Mouse (Mus musculus): Measurements from ENCODE around the gene Preb. TPM values are rescaled to one million over a fixed set of nuclear protein-coding genes. Genes with fewer than 3 reads are reported as not detected.

The Preb gene
- polyA plus RNA-seq (2015; fragmentation: Nextera tagmentation; extraction: Ambion mirVana) = 125 and 130 TPM in 2 replicates

GRCm38 (mm10) chr5:30959966-30960501, at the start of gene Preb:
Gene Preb (minus strand): TSS chr5:30960361.
- Histone ChIP-seq H3K9ac (peak within 1 kb of the TSS; percentile 70), H3K4me3 (replicated peaks) (peak within 1 kb of the TSS; percentile 85), H3K9me3 (replicated peaks) (no peaks in the 10 kb centered on the region), H3K27me3 (no peaks in the 10 kb centered on the region), H3K4me2 (replicated peaks) (peak within 1 kb of the TSS; percentile 74), H3K4me1 (peaks cover 21% of the 10 kb centered on the region), H3K36me3 (peaks cover 28% of the 10 kb centered on the region), H3K27ac (replicated peaks) (peak within 1 kb of the TSS; percentile 91)
- ATAC-seq (ENCODE audit: insufficient number of reproducible peaks, low FRiP score, low TSS enrichment, low read depth) = peak; percentile 96
- WGBS = under 1% methylated on average over 56 of the region's 56 CpGs

GRCm38 (mm10) chr5:31004184-31004583, 44.0 kb upstream of the Preb start:
- peak; percentile 36; the same call in 1 of the 2 replicates for ATAC-seq (ENCODE audit: insufficient number of reproducible peaks, low FRiP score, low TSS enrichment, low read depth)
- 1% methylated on average over 5 of the region's 5 CpGs for WGBS

GRCm38 (mm10) chr5:31001560-31001959, 41.4 kb upstream of the Preb start:
- Histone ChIP-seq H3K4me3 (replicated peaks) (no peak overlapping the region), H3K36me3 (no peaks in the 10 kb centered on the region), H3K9me3 (replicated peaks) (no peaks in the 10 kb centered on the region), H3K27me3 (no peaks in the 10 kb centered on the region), H3K9ac (no peak overlapping the region), H3K27ac (replicated peaks) (no peak overlapping the region), H3K4me2 (replicated peaks) (no peak overlapping the region), H3K4me1 (0 out of 2 replicates have a peak, but pooled peaks cover 3% of the 10 kb centered on the region)
- 80% methylated on average over 4 of the region's 4 CpGs for WGBS
- no peak for ATAC-seq (ENCODE audit: insufficient number of reproducible peaks, low FRiP score, low TSS enrichment, low read depth)

More at GRCm38 (mm10) chr5:31004184-31004583, 44.0 kb upstream of the Preb start:
- Histone ChIP-seq H3K27me3 (no peaks in the 10 kb centered on the region), H3K4me1 (0 out of 2 replicates have a peak, but pooled peaks cover 3% of the 10 kb centered on the region), H3K9ac (no peak overlapping the region; the same call in 1 of the 2 replicates), H3K4me3 (replicated peaks) (no peak overlapping the region), H3K4me2 (replicated peaks) (no peak overlapping the region), H3K9me3 (replicated peaks) (no peaks in the 10 kb centered on the region), H3K27ac (replicated peaks) (no peak overlapping the region), H3K36me3 (no peaks in the 10 kb centered on the region)

- Histone ChIP-seq H3K4me3 (replicated peaks) (no peak overlapping the region), H3K36me3 (no peaks in the 10 kb centered on the region), H3K27ac (replicated peaks) (no peak overlapping the region), H3K4me1 (0 out of 2 replicates have a peak, but pooled peaks cover 3% of the 10 kb centered on the region), H3K9ac (no peak overlapping the region), H3K4me2 (replicated peaks) (no peak overlapping the region), H3K9me3 (replicated peaks) (no peaks in the 10 kb centered on the region), H3K27me3 (no peaks in the 10 kb centered on the region)
- ATAC-seq (ENCODE audit: insufficient number of reproducible peaks, low FRiP score, low TSS enrichment, low read depth) = no peak
- 74% methylated on average over 2 of the region's 2 CpGs for WGBS
Measured at GRCm38 (mm10) chr5:31000993-31001392, 40.8 kb upstream of the Preb start.

- ATAC-seq (ENCODE audit: insufficient number of reproducible peaks, low FRiP score, low TSS enrichment, low read depth) = peak; percentile 40; the same call in 1 of the 2 replicates
- H3K36me3 ChIP-seq = no peaks in the 10 kb centered on the region
Measured at GRCm38 (mm10) chr5:31000122-31000521, 40.0 kb upstream of the Preb start.

GRCm38 (mm10) chr5:30999324-30999723, 39.2 kb upstream of the Preb start:
- Histone ChIP-seq H3K4me2 (replicated peaks) (no peak overlapping the region), H3K4me1 (0 out of 2 replicates have a peak, but pooled peaks cover 3% of the 10 kb centered on the region), H3K4me3 (replicated peaks) (no peak overlapping the region), H3K36me3 (no peaks in the 10 kb centered on the region), H3K9me3 (replicated peaks) (no peaks in the 10 kb centered on the region), H3K27ac (replicated peaks) (no peak overlapping the region), H3K9ac (no peak overlapping the region), H3K27me3 (no peaks in the 10 kb centered on the region)
- WGBS = 80% methylated on average over 5 of the region's 5 CpGs
- ATAC-seq (ENCODE audit: insufficient number of reproducible peaks, low FRiP score, low TSS enrichment, low read depth) = no peak

More at GRCm38 (mm10) chr5:31000122-31000521, 40.0 kb upstream of the Preb start:
- Histone ChIP-seq H3K4me1 (0 out of 2 replicates have a peak, but pooled peaks cover 3% of the 10 kb centered on the region), H3K9me3 (replicated peaks) (no peaks in the 10 kb centered on the region), H3K27ac (replicated peaks) (no peak overlapping the region), H3K27me3 (no peaks in the 10 kb centered on the region), H3K9ac (no peak overlapping the region), H3K4me2 (replicated peaks) (no peak overlapping the region), H3K4me3 (replicated peaks) (no peak overlapping the region)
- WGBS = 56% methylated on average over 7 of the region's 7 CpGs

GRCm38 (mm10) chr5:30998306-30998705, 38.1 kb upstream of the Preb start:
- ATAC-seq (ENCODE audit: insufficient number of reproducible peaks, low FRiP score, low TSS enrichment, low read depth) = no peak
- H3K27ac ChIP-seq (replicated peaks) = no peak overlapping the region
- H3K4me2 ChIP-seq (replicated peaks) = no peak overlapping the region
- WGBS = 17% methylated on average over 5 of the region's 5 CpGs
- H3K9ac ChIP-seq = no peak overlapping the region
- no peak overlapping the region for H3K4me3 ChIP-seq (replicated peaks)
- no peaks in the 10 kb centered on the region for H3K27me3 ChIP-seq
- no peaks in the 10 kb centered on the region for H3K9me3 ChIP-seq (replicated peaks)
- H3K4me1 ChIP-seq = no peaks in the 10 kb centered on the region
- H3K36me3 ChIP-seq = no peaks in the 10 kb centered on the region

- H3K9ac ChIP-seq = no peak overlapping the region
- H3K36me3 ChIP-seq = no peaks in the 10 kb centered on the region
- no peak overlapping the region for H3K4me2 ChIP-seq (replicated peaks)
- WGBS = 76% methylated on average over 11 of the region's 11 CpGs
- no peaks in the 10 kb centered on the region for H3K27me3 ChIP-seq
- H3K4me3 ChIP-seq (replicated peaks) = no peak overlapping the region
- ATAC-seq (ENCODE audit: insufficient number of reproducible peaks, low FRiP score, low TSS enrichment, low read depth) = no peak
- H3K4me1 ChIP-seq = no peaks in the 10 kb centered on the region
- H3K27ac ChIP-seq (replicated peaks) = no peak overlapping the region
- no peaks in the 10 kb centered on the region for H3K9me3 ChIP-seq (replicated peaks)
Measured at GRCm38 (mm10) chr5:30994910-30995635, 34.9 kb upstream of the Preb start.

- no peak overlapping the region for H3K9ac ChIP-seq
- H3K36me3 ChIP-seq = no peaks in the 10 kb centered on the region
- 66% methylated on average over 3 of the region's 3 CpGs for WGBS
- ATAC-seq (ENCODE audit: insufficient number of reproducible peaks, low FRiP score, low TSS enrichment, low read depth) = no peak
- no peak overlapping the region for H3K4me3 ChIP-seq (replicated peaks)
- H3K4me1 ChIP-seq = no peaks in the 10 kb centered on the region
- H3K27ac ChIP-seq (replicated peaks) = no peak overlapping the region
- no peaks in the 10 kb centered on the region for H3K9me3 ChIP-seq (replicated peaks)
- no peak overlapping the region for H3K4me2 ChIP-seq (replicated peaks)
- no peaks in the 10 kb centered on the region for H3K27me3 ChIP-seq
Measured at GRCm38 (mm10) chr5:30994074-30994473, 33.9 kb upstream of the Preb start.

- no peak overlapping the region for H3K27ac ChIP-seq (replicated peaks)
- ATAC-seq (ENCODE audit: insufficient number of reproducible peaks, low FRiP score, low TSS enrichment, low read depth) = peak; percentile 65; the same call in 1 of the 2 replicates
- no peaks in the 10 kb centered on the region for H3K36me3 ChIP-seq
- no peak overlapping the region for H3K9ac ChIP-seq
- no peaks in the 10 kb centered on the region for H3K4me1 ChIP-seq
- no peaks in the 10 kb centered on the region for H3K9me3 ChIP-seq (replicated peaks)
- H3K27me3 ChIP-seq = no peaks in the 10 kb centered on the region
- no peak overlapping the region for H3K4me3 ChIP-seq (replicated peaks)
- H3K4me2 ChIP-seq (replicated peaks) = no peak overlapping the region
- 61% methylated on average over 5 of the region's 5 CpGs for WGBS
Measured at GRCm38 (mm10) chr5:30992980-30993676, 33.0 kb upstream of the Preb start.

- H3K27ac ChIP-seq (replicated peaks) = no peak overlapping the region
- no peak overlapping the region for H3K4me2 ChIP-seq (replicated peaks)
- ATAC-seq (ENCODE audit: insufficient number of reproducible peaks, low FRiP score, low TSS enrichment, low read depth) = no peak
- no peaks in the 10 kb centered on the region for H3K9me3 ChIP-seq (replicated peaks)
- no peak overlapping the region for H3K9ac ChIP-seq
- WGBS = 25% methylated on average over 2 of the region's 2 CpGs
- no peak overlapping the region for H3K4me3 ChIP-seq (replicated peaks)
- no peaks in the 10 kb centered on the region for H3K36me3 ChIP-seq
- H3K27me3 ChIP-seq = no peaks in the 10 kb centered on the region
- no peaks in the 10 kb centered on the region for H3K4me1 ChIP-seq
Measured at GRCm38 (mm10) chr5:30982357-30982756, 22.2 kb upstream of the Preb start.

All from embryonic facial prominence, embryonic 15.5 days (tissue).